Comparison of ENCODE assay signal across 16 mouse cellular contexts in genomic region chr3:96828308-96828864, GRCm38 (mm10). TPM values are rescaled to one million over a fixed set of nuclear protein-coding genes. Genes with fewer than 3 reads are reported as not detected.
DNase-seq lines count a peak whose midpoint lies in the region; ATAC-seq and TF ChIP-seq lines count a peak whose summit lies in the region.
"Had no signal": no experiment of that assay in that cellular context is flagged by ENCODE, and none has a peak within 500 bp of the region (broad histone marks: within the 10 kb centered on the region; RNA-seq: fewer than 3 reads in every experiment).

No protein-coding gene starts in this region.

- no peak overlapping the region for H3K4me2 ChIP-seq in hindbrain, postnatal 0 days (ENCODE audit: low read depth, low read length)
- no peak overlapping the region for H3K4me2 ChIP-seq in hindbrain, embryonic 12.5 days (replicated peaks)
- H3K4me2 ChIP-seq in forebrain, embryonic 16.5 days (ENCODE audit: low read length) = no peak overlapping the region
- H3K4me2 ChIP-seq in neural tube, embryonic 14.5 days (ENCODE audit: low read depth, low read length) = peak overlapping the region; percentile 14; the same call in 1 of the 2 replicates
- H3K4me2 ChIP-seq: embryonic facial prominence, embryonic 13.5 days; hindbrain, embryonic 13.5 days had no signal

- 0 out of 2 replicates have a peak, but pooled peaks cover 5% of the 10 kb centered on the region for H3K4me1 ChIP-seq in hindbrain, postnatal 0 days (ENCODE audit: insufficient read depth, low read length)
- H3K4me1 ChIP-seq in hindbrain, embryonic 12.5 days = peaks cover 4% of the 10 kb centered on the region
- H3K4me1 ChIP-seq in forebrain, embryonic 16.5 days (replicated peaks; ENCODE audit: control insufficient read depth, insufficient read depth, low read length) = peaks cover 4% of the 10 kb centered on the region; the same call in 1 of the 2 replicates
- H3K4me1 ChIP-seq in neural tube, embryonic 14.5 days (ENCODE audit: control insufficient read depth, insufficient read depth, low read length) = no peaks in the 10 kb centered on the region
- H3K4me1 ChIP-seq: embryonic facial prominence, embryonic 13.5 days; hindbrain, embryonic 13.5 days had no signal

- 40% methylated on average over 15 of the region's 15 CpGs for WGBS in hindbrain, postnatal 0 days
- 45% methylated on average over 15 of the region's 15 CpGs for WGBS in hindbrain, embryonic 12.5 days
- WGBS in forebrain, embryonic 16.5 days = 26% methylated on average over 15 of the region's 15 CpGs
- 31% methylated on average over 15 of the region's 15 CpGs for WGBS in neural tube, embryonic 14.5 days

- TF ChIP-seq CTCF in hindbrain, postnatal 0 days (IDR thresholded peaks at IDR 0.05; ENCODE audit: low read depth) = no peak

- peak; percentile 5 for DNase-seq in hindbrain, postnatal 0 days (ENCODE audit: low spot score)
- peak; percentile 41 for DNase-seq in ZHBTc4 (ENCODE audit: low read depth, low spot score)
- no peak for DNase-seq in right cerebral cortex, adult 18-20 months
- no peak for DNase-seq in frontal cortex, postnatal 14 days (ENCODE audit: low spot score in 2 of 2)
- DNase-seq: adrenal gland, adult 8-10 months; lung, adult 18-20 months; thymus, postnatal 25 days had no signal

- ATAC-seq in hindbrain, postnatal 0 days = peak; percentile 18; the same call in 1 of the 2 replicates
- no peak for ATAC-seq in hindbrain, embryonic 12.5 days (ENCODE audit: low FRiP score)
- ATAC-seq in forebrain, embryonic 16.5 days = 0 out of 2 replicates have a peak, but pooled peaks have one; percentile 31
- ATAC-seq in neural tube, embryonic 14.5 days (ENCODE audit: low read depth) = no peak
- ATAC-seq: CD4-positive, CD25-positive, alpha-beta regulatory T cell, adult 4 months had no signal

- H3K9ac ChIP-seq in hindbrain, postnatal 0 days (replicated peaks; ENCODE audit: low read length) = no peak overlapping the region
- no peak overlapping the region for H3K9ac ChIP-seq in hindbrain, embryonic 12.5 days
- peak overlapping the region; percentile 1; the same call in 1 of the 2 replicates for H3K9ac ChIP-seq in forebrain, embryonic 16.5 days (replicated peaks; ENCODE audit: low read depth, low read length)
- H3K9ac ChIP-seq in neural tube, embryonic 14.5 days (replicated peaks; ENCODE audit: low read depth, low read length) = no peak overlapping the region
- H3K9ac ChIP-seq: embryonic facial prominence, embryonic 13.5 days; hindbrain, embryonic 13.5 days had no signal

- H3K27ac ChIP-seq in hindbrain, postnatal 0 days = no peak overlapping the region
- no peak overlapping the region for H3K27ac ChIP-seq in hindbrain, embryonic 12.5 days
- H3K27ac ChIP-seq in forebrain, embryonic 16.5 days (ENCODE audit: low read length) = no peak overlapping the region
- no peak overlapping the region for H3K27ac ChIP-seq in neural tube, embryonic 14.5 days (ENCODE audit: low read depth, low read length)
- H3K27ac ChIP-seq: embryonic facial prominence, embryonic 13.5 days; hindbrain, embryonic 13.5 days; macrophage had no signal

- no peak overlapping the region for H3K4me3 ChIP-seq in hindbrain, postnatal 0 days (ENCODE audit: low read length)
- no peak overlapping the region for H3K4me3 ChIP-seq in hindbrain, embryonic 12.5 days
- no peak overlapping the region for H3K4me3 ChIP-seq in forebrain, embryonic 16.5 days (replicated peaks; ENCODE audit: low read length)
- H3K4me3 ChIP-seq in neural tube, embryonic 14.5 days (ENCODE audit: low read depth, low read length) = no peak overlapping the region
- H3K4me3 ChIP-seq: embryonic facial prominence, embryonic 13.5 days; hindbrain, embryonic 13.5 days; myocyte had no signal

- no peaks in the 10 kb centered on the region for H3K36me3 ChIP-seq in hindbrain, postnatal 0 days (ENCODE audit: insufficient read depth, low read length)
- H3K36me3 ChIP-seq in hindbrain, embryonic 12.5 days = no peaks in the 10 kb centered on the region
- no peaks in the 10 kb centered on the region for H3K36me3 ChIP-seq in forebrain, embryonic 16.5 days (ENCODE audit: control insufficient read depth, insufficient read depth)
- H3K36me3 ChIP-seq in neural tube, embryonic 14.5 days (ENCODE audit: control insufficient read depth, insufficient read depth, low read length) = no peaks in the 10 kb centered on the region
- H3K36me3 ChIP-seq: embryonic facial prominence, embryonic 13.5 days; hindbrain, embryonic 13.5 days had no signal

- H3K9me3 ChIP-seq in hindbrain, postnatal 0 days (ENCODE audit: low read length) = no peaks in the 10 kb centered on the region
- no peaks in the 10 kb centered on the region for H3K9me3 ChIP-seq in hindbrain, embryonic 12.5 days (replicated peaks)
- H3K9me3 ChIP-seq in forebrain, embryonic 16.5 days (ENCODE audit: control insufficient read depth, low read length) = no peaks in the 10 kb centered on the region
- no peaks in the 10 kb centered on the region for H3K9me3 ChIP-seq in neural tube, embryonic 14.5 days (ENCODE audit: control insufficient read depth, low read length)
- H3K9me3 ChIP-seq: embryonic facial prominence, embryonic 13.5 days; hindbrain, embryonic 13.5 days had no signal

- H3K27me3 ChIP-seq in hindbrain, postnatal 0 days (ENCODE audit: insufficient read depth, low read length) = no peaks in the 10 kb centered on the region
- no peaks in the 10 kb centered on the region; the same call in 1 of the 2 replicates for H3K27me3 ChIP-seq in hindbrain, embryonic 12.5 days
- no peaks in the 10 kb centered on the region for H3K27me3 ChIP-seq in forebrain, embryonic 16.5 days (replicated peaks; ENCODE audit: control insufficient read depth, insufficient read depth, low read length)
- H3K27me3 ChIP-seq in neural tube, embryonic 14.5 days (ENCODE audit: control insufficient read depth, insufficient read depth, low read length) = no peaks in the 10 kb centered on the region
- H3K27me3 ChIP-seq: embryonic facial prominence, embryonic 13.5 days; hindbrain, embryonic 13.5 days had no signal

RNA-seq across cellular contexts. Expression of gene Pdzk1, which starts 0.7 kb away (rescaled TPM):
- total RNA-seq in hindbrain, postnatal 0 days (2014; rRNA removed) = 0.05 TPM in 1 of 2 replicates, not detected in the other
- polyA plus RNA-seq in hindbrain, postnatal 0 days (2015; fragmentation: Nextera tagmentation; extraction: Ambion mirVana) = 0.24 TPM in 1 of 2 replicates, not detected in the other
- 0.09 TPM in 1 of 2 replicates, not detected in the other for polyA plus RNA-seq in hindbrain, embryonic 12.5 days (2016; fragmentation: Nextera tagmentation; extraction: Ambion mirVana)
- 0.11 and 0.20 TPM in 2 replicates for polyA plus RNA-seq in forebrain, embryonic 16.5 days (2015; fragmentation: Nextera tagmentation; extraction: Ambion mirVana)
- polyA plus RNA-seq in neural tube, embryonic 14.5 days (2014; fragmentation: Nextera tagmentation; extraction: Ambion mirVana) = not detected in 2 replicates
- polyA plus RNA-seq: embryonic facial prominence, embryonic 13.5 days; hindbrain, embryonic 13.5 days; macrophage had no signal

RNA-seq across cellular contexts. Expression of gene Cd160, which starts 0.8 kb away (rescaled TPM):
- not detected in 2 replicates for total RNA-seq in hindbrain, postnatal 0 days (2014; rRNA removed)
- polyA plus RNA-seq in hindbrain, postnatal 0 days (2015; fragmentation: Nextera tagmentation; extraction: Ambion mirVana) = 0.06 and 0.13 TPM in 2 replicates
- 0.13 and 0.19 TPM in 2 replicates for polyA plus RNA-seq in hindbrain, embryonic 12.5 days (2016; fragmentation: Nextera tagmentation; extraction: Ambion mirVana)
- 0.08 and 0.22 TPM in 2 replicates for polyA plus RNA-seq in forebrain, embryonic 16.5 days (2015; fragmentation: Nextera tagmentation; extraction: Ambion mirVana)
- 0.41 and 0.48 TPM in 2 replicates for polyA plus RNA-seq in neural tube, embryonic 14.5 days (2014; fragmentation: Nextera tagmentation; extraction: Ambion mirVana)
- total RNA-seq: left cerebral cortex, adult 18-20 months had no signal

Comparison
In these comparisons a context has a peak if more than half of its experiments do, and no peak if none do; other contexts are left out.
1. ATAC-seq: peak in hindbrain, postnatal 0 days (single experiment) and forebrain, embryonic 16.5 days (single experiment); none in hindbrain, embryonic 12.5 days (single experiment) and neural tube, embryonic 14.5 days (single experiment).
2. DNase-seq: peak in hindbrain, postnatal 0 days (single experiment) and ZHBTc4 (single experiment); none in right cerebral cortex, adult 18-20 months (single experiment) and frontal cortex, postnatal 14 days (0 of 2).